13 mouse cellular contexts compared by ENCODE assay signal in genomic region chr7:124855056-124855455, GRCm38 (mm10).
DNase-seq lines count a peak whose midpoint lies in the region; ATAC-seq lines count a peak whose summit lies in the region.
"Had no signal": no experiment of that assay in that cellular context is flagged by ENCODE, and none has a peak within 500 bp of the region (broad histone marks: within the 10 kb centered on the region; RNA-seq: fewer than 3 reads in every experiment).

No protein-coding gene starts in this region.

- ATAC-seq in forebrain, embryonic 14.5 days, result no peak
- ATAC-seq: intestine, embryonic 16.5 days had no signal

- no peaks in the 10 kb centered on the region for H3K36me3 ChIP-seq in forebrain, embryonic 14.5 days (ENCODE audit: control insufficient read depth, insufficient read depth, low read length)
- H3K36me3 ChIP-seq in forebrain, embryonic 10.5 days (replicated peaks), result no peaks in the 10 kb centered on the region
- H3K36me3 ChIP-seq: midbrain, embryonic 12.5 days had no signal

- no peak overlapping the region for H3K4me3 ChIP-seq in forebrain, embryonic 14.5 days (ENCODE audit: low read depth, low read length)
- H3K4me3 ChIP-seq in forebrain, embryonic 10.5 days, result no peak overlapping the region
- H3K4me3 ChIP-seq: gastrocnemius, adult 2 months; midbrain, embryonic 12.5 days had no signal

- no peak overlapping the region for H3K27ac ChIP-seq in forebrain, embryonic 14.5 days (ENCODE audit: low read depth, low read length)
- no peak overlapping the region for H3K27ac ChIP-seq in forebrain, embryonic 10.5 days
- H3K27ac ChIP-seq: gastrocnemius, adult 2 months; liver, embryonic 14.5 days; midbrain, embryonic 12.5 days had no signal

- H3K9ac ChIP-seq in forebrain, embryonic 14.5 days (ENCODE audit: low read length), result no peak overlapping the region
- H3K9ac ChIP-seq: liver, embryonic 14.5 days; midbrain, embryonic 12.5 days had no signal

- intact Hi-C loops in left cerebral cortex, postnatal 14 days (cut with DNase I), result no loop called here

- DNase-seq in forebrain, embryonic 14.5 days (ENCODE audit: low spot score), result peak; percentile 41
- DNase-seq in forebrain, embryonic 10.5 days (ENCODE audit: extremely low spot score, low spot score), result no peak
- peak; percentile 46 for DNase-seq in brain, embryonic 18.5 days (ENCODE audit: low read depth, low spot score)
- DNase-seq in layer of hippocampus, adult 11-12 months (ENCODE audit: low spot score), result peak; percentile 41
- peak; percentile 34 to 61 for DNase-seq in left cerebral cortex, postnatal 14 days (ENCODE audit: low spot score in 2 of 2)
- DNase-seq in urinary bladder, postnatal 10 days (ENCODE audit: low spot score), result no peak
- no peak for DNase-seq in spleen, postnatal 36 days (ENCODE audit: low spot score in 2 of 2)
- no peak for DNase-seq in kidney, postnatal 25 days
- DNase-seq: adrenal gland, postnatal 14 days; gastrocnemius, adult 2 months had no signal

- H3K4me1 ChIP-seq in forebrain, embryonic 14.5 days (ENCODE audit: control insufficient read depth, insufficient read depth, low read length), result no peaks in the 10 kb centered on the region
- no peaks in the 10 kb centered on the region for H3K4me1 ChIP-seq in forebrain, embryonic 10.5 days
- H3K4me1 ChIP-seq: midbrain, embryonic 12.5 days had no signal

- no peak overlapping the region for H3K4me2 ChIP-seq in forebrain, embryonic 14.5 days (ENCODE audit: low read length)
- H3K4me2 ChIP-seq: midbrain, embryonic 12.5 days had no signal

- no peaks in the 10 kb centered on the region for H3K27me3 ChIP-seq in forebrain, embryonic 14.5 days (replicated peaks; ENCODE audit: control insufficient read depth, insufficient read depth, low read length)
- no peaks in the 10 kb centered on the region for H3K27me3 ChIP-seq in forebrain, embryonic 10.5 days (ENCODE audit: poor library complexity, severe bottlenecking)
- H3K27me3 ChIP-seq: midbrain, embryonic 12.5 days had no signal

- H3K9me3 ChIP-seq in forebrain, embryonic 14.5 days (replicated peaks; ENCODE audit: control insufficient read depth, low read length), result no peaks in the 10 kb centered on the region
- H3K9me3 ChIP-seq in forebrain, embryonic 10.5 days, result no peaks in the 10 kb centered on the region
- H3K9me3 ChIP-seq: midbrain, embryonic 12.5 days had no signal

- 75% methylated on average over 5 of the region's 5 CpGs for WGBS in forebrain, embryonic 14.5 days
- WGBS in forebrain, embryonic 10.5 days, result 82% methylated on average over 5 of the region's 5 CpGs

Comparison
In these comparisons a context has a peak if more than half of its experiments do, and no peak if none do; other contexts are left out.
1. DNase-seq: peak in forebrain, embryonic 14.5 days (single experiment), brain, embryonic 18.5 days (single experiment), layer of hippocampus, adult 11-12 months (single experiment) and left cerebral cortex, postnatal 14 days (2 of 2); none in forebrain, embryonic 10.5 days (single experiment), urinary bladder, postnatal 10 days (single experiment), spleen, postnatal 36 days (0 of 2) and kidney, postnatal 25 days (0 of 2).